Mouse (Mus musculus): ENCODE measurements at regions not wholly inside any gene's neighbourhood (a gene's known extent, or its start where the extent isn't known, plus 50 kb on each side); places are given as distances from the start of the nearest gene placed in this dataset.
A peak's percentile ranks its signal among the peaks of the same experiment; 100 is the strongest.

- DNase-seq (ENCODE audit: low spot score): no peak
- H3K9me3 ChIP-seq (replicated peaks; ENCODE audit: control insufficient read depth, low read length): no peaks in the 10 kb centered on the region
- 83% methylated on average over 5 of the region's 5 CpGs for WGBS
Observed at GRCm38 (mm10) chr9:97226074-97226473, 115.1 kb upstream of the Slc25a36 start.

GRCm38 (mm10) chr9:97224549-97224948, 113.6 kb upstream of the Slc25a36 start:
- H3K9ac ChIP-seq (ENCODE audit: low read length): no peak overlapping the region
- DNase-seq (ENCODE audit: low spot score) (peak; percentile 51), ATAC-seq (peak; percentile 46)
- H3K27me3 ChIP-seq (replicated peaks; ENCODE audit: control insufficient read depth, insufficient read depth, low read length): no peaks in the 10 kb centered on the region
- no peak overlapping the region for H3K4me3 ChIP-seq (ENCODE audit: low read depth, low read length)
- no peaks in the 10 kb centered on the region for H3K9me3 ChIP-seq (replicated peaks; ENCODE audit: control insufficient read depth, low read length)
- H3K27ac ChIP-seq (ENCODE audit: low read depth, low read length): no peak overlapping the region
- H3K36me3 ChIP-seq (ENCODE audit: control insufficient read depth, insufficient read depth, low read length): no peaks in the 10 kb centered on the region
- WGBS: 14% methylated on average over 7 of the region's 7 CpGs
- H3K4me1 ChIP-seq (ENCODE audit: control insufficient read depth, insufficient read depth, low read length): no peaks in the 10 kb centered on the region
- H3K4me2 ChIP-seq (ENCODE audit: low read length): no peak overlapping the region

More at GRCm38 (mm10) chr9:97226074-97226473, 115.1 kb upstream of the Slc25a36 start:
- H3K36me3 ChIP-seq (ENCODE audit: control insufficient read depth, insufficient read depth, low read length): no peaks in the 10 kb centered on the region
- ATAC-seq: no peak
- H3K4me2 ChIP-seq (ENCODE audit: low read length): no peak overlapping the region
- H3K9ac ChIP-seq (ENCODE audit: low read length): no peak overlapping the region
- no peak overlapping the region for H3K27ac ChIP-seq (ENCODE audit: low read depth, low read length)
- no peak overlapping the region for H3K4me3 ChIP-seq (ENCODE audit: low read depth, low read length)
- H3K27me3 ChIP-seq (replicated peaks; ENCODE audit: control insufficient read depth, insufficient read depth, low read length): no peaks in the 10 kb centered on the region
- no peaks in the 10 kb centered on the region for H3K4me1 ChIP-seq (ENCODE audit: control insufficient read depth, insufficient read depth, low read length)

- H3K36me3 ChIP-seq (ENCODE audit: control insufficient read depth, insufficient read depth, low read length): no peaks in the 10 kb centered on the region
- no peaks in the 10 kb centered on the region for H3K27me3 ChIP-seq (replicated peaks; ENCODE audit: control insufficient read depth, insufficient read depth, low read length)
- WGBS: 42% methylated on average over 2 of the region's 2 CpGs
- H3K4me3 ChIP-seq (ENCODE audit: low read depth, low read length): no peak overlapping the region
- no peak overlapping the region for H3K27ac ChIP-seq (ENCODE audit: low read depth, low read length)
- H3K9me3 ChIP-seq (replicated peaks; ENCODE audit: control insufficient read depth, low read length): no peaks in the 10 kb centered on the region
- H3K4me1 ChIP-seq (ENCODE audit: control insufficient read depth, insufficient read depth, low read length): no peaks in the 10 kb centered on the region
- ATAC-seq (no peak), DNase-seq (ENCODE audit: low spot score) (peak; percentile 69)
- H3K9ac ChIP-seq (ENCODE audit: low read length): no peak overlapping the region
- no peak overlapping the region for H3K4me2 ChIP-seq (ENCODE audit: low read length)
Observed at GRCm38 (mm10) chr9:97214806-97215205, 103.8 kb upstream of the Slc25a36 start.

GRCm38 (mm10) chr9:97190321-97190860, 79.4 kb upstream of the Slc25a36 start:
- no peak overlapping the region for H3K9ac ChIP-seq (ENCODE audit: low read length)
- H3K27me3 ChIP-seq (replicated peaks; ENCODE audit: control insufficient read depth, insufficient read depth, low read length): no peaks in the 10 kb centered on the region
- H3K36me3 ChIP-seq (ENCODE audit: control insufficient read depth, insufficient read depth, low read length): no peaks in the 10 kb centered on the region
- ATAC-seq (no peak), DNase-seq (ENCODE audit: low spot score) (peak; percentile 60)
- WGBS: 62% methylated on average over 14 of the region's 14 CpGs
- no peaks in the 10 kb centered on the region for H3K4me1 ChIP-seq (ENCODE audit: control insufficient read depth, insufficient read depth, low read length)
- H3K4me3 ChIP-seq (ENCODE audit: low read depth, low read length): no peak overlapping the region
- no peaks in the 10 kb centered on the region for H3K9me3 ChIP-seq (replicated peaks; ENCODE audit: control insufficient read depth, low read length)
- H3K27ac ChIP-seq (ENCODE audit: low read depth, low read length): no peak overlapping the region
- H3K4me2 ChIP-seq (ENCODE audit: low read length): no peak overlapping the region

- Histone ChIP-seq H3K4me1 (ENCODE audit: control insufficient read depth, insufficient read depth, low read length) (no peaks in the 10 kb centered on the region), H3K27me3 (replicated peaks; ENCODE audit: control insufficient read depth, insufficient read depth, low read length) (no peaks in the 10 kb centered on the region), H3K4me3 (ENCODE audit: low read depth, low read length) (no peak overlapping the region), H3K36me3 (ENCODE audit: control insufficient read depth, insufficient read depth, low read length) (no peaks in the 10 kb centered on the region), H3K27ac (ENCODE audit: low read depth, low read length) (no peak overlapping the region), H3K9me3 (replicated peaks; ENCODE audit: control insufficient read depth, low read length) (no peaks in the 10 kb centered on the region), H3K4me2 (ENCODE audit: low read length) (no peak overlapping the region), H3K9ac (ENCODE audit: low read length) (no peak overlapping the region)
- DNase-seq (ENCODE audit: low spot score) (no peak), ATAC-seq (no peak)
- 93% methylated on average over 4 of the region's 4 CpGs for WGBS
Observed at GRCm38 (mm10) chr9:97189646-97190045, 78.7 kb upstream of the Slc25a36 start.

GRCm38 (mm10) chr9:97188616-97189330, 77.8 kb upstream of the Slc25a36 start:
- no peaks in the 10 kb centered on the region for H3K9me3 ChIP-seq (replicated peaks; ENCODE audit: control insufficient read depth, low read length)
- no peaks in the 10 kb centered on the region for H3K27me3 ChIP-seq (replicated peaks; ENCODE audit: control insufficient read depth, insufficient read depth, low read length)
- DNase-seq (ENCODE audit: low spot score): no peak
- no peaks in the 10 kb centered on the region for H3K36me3 ChIP-seq (ENCODE audit: control insufficient read depth, insufficient read depth, low read length)
- 86% methylated on average over 7 of the region's 7 CpGs for WGBS
- no peak overlapping the region for H3K27ac ChIP-seq (ENCODE audit: low read depth, low read length)
- no peak overlapping the region for H3K4me2 ChIP-seq (ENCODE audit: low read length)
- no peaks in the 10 kb centered on the region for H3K4me1 ChIP-seq (ENCODE audit: control insufficient read depth, insufficient read depth, low read length)
- no peak overlapping the region for H3K9ac ChIP-seq (ENCODE audit: low read length)
- no peak overlapping the region for H3K4me3 ChIP-seq (ENCODE audit: low read depth, low read length)
- ATAC-seq: no peak

- no peak overlapping the region for H3K9ac ChIP-seq (ENCODE audit: low read length)
- H3K27ac ChIP-seq (ENCODE audit: low read depth, low read length): no peak overlapping the region
- no peaks in the 10 kb centered on the region for H3K36me3 ChIP-seq (ENCODE audit: control insufficient read depth, insufficient read depth, low read length)
- H3K9me3 ChIP-seq (replicated peaks; ENCODE audit: control insufficient read depth, low read length): no peaks in the 10 kb centered on the region
- H3K4me1 ChIP-seq (ENCODE audit: control insufficient read depth, insufficient read depth, low read length): no peaks in the 10 kb centered on the region
- 72% methylated on average over 5 of the region's 5 CpGs for WGBS
- DNase-seq (ENCODE audit: low spot score) (no peak), ATAC-seq (no peak)
- no peak overlapping the region for H3K4me3 ChIP-seq (ENCODE audit: low read depth, low read length)
- H3K27me3 ChIP-seq (replicated peaks; ENCODE audit: control insufficient read depth, insufficient read depth, low read length): no peaks in the 10 kb centered on the region
- no peak overlapping the region for H3K4me2 ChIP-seq (ENCODE audit: low read length)
Observed at GRCm38 (mm10) chr9:97173230-97173951, 62.4 kb upstream of the Slc25a36 start.

- Histone ChIP-seq H3K27me3 (replicated peaks; ENCODE audit: control insufficient read depth, insufficient read depth, low read length) (no peaks in the 10 kb centered on the region), H3K9ac (ENCODE audit: low read length) (no peak overlapping the region), H3K27ac (ENCODE audit: low read depth, low read length) (no peak overlapping the region), H3K4me3 (ENCODE audit: low read depth, low read length) (no peak overlapping the region), H3K36me3 (ENCODE audit: control insufficient read depth, insufficient read depth, low read length) (no peaks in the 10 kb centered on the region), H3K4me2 (ENCODE audit: low read length) (no peak overlapping the region), H3K4me1 (ENCODE audit: control insufficient read depth, insufficient read depth, low read length) (no peaks in the 10 kb centered on the region), H3K9me3 (replicated peaks; ENCODE audit: control insufficient read depth, low read length) (no peaks in the 10 kb centered on the region)
- peak; percentile 68 for DNase-seq (ENCODE audit: low spot score)
- ATAC-seq: no peak
- WGBS: 8% methylated on average over 3 of the region's 3 CpGs
Observed at GRCm38 (mm10) chr9:97172075-97172474, 61.1 kb upstream of the Slc25a36 start.

GRCm38 (mm10) chr9:97171484-97171883, 60.5 kb upstream of the Slc25a36 start:
- H3K27ac ChIP-seq (ENCODE audit: low read depth, low read length): no peak overlapping the region
- H3K4me2 ChIP-seq (ENCODE audit: low read length): no peak overlapping the region
- DNase-seq (ENCODE audit: low spot score): no peak
- no peaks in the 10 kb centered on the region for H3K9me3 ChIP-seq (replicated peaks; ENCODE audit: control insufficient read depth, low read length)
- no peaks in the 10 kb centered on the region for H3K4me1 ChIP-seq (ENCODE audit: control insufficient read depth, insufficient read depth, low read length)
- no peak overlapping the region for H3K9ac ChIP-seq (ENCODE audit: low read length)
- WGBS: 95% methylated on average over 4 of the region's 4 CpGs
- H3K27me3 ChIP-seq (replicated peaks; ENCODE audit: control insufficient read depth, insufficient read depth, low read length): no peaks in the 10 kb centered on the region
- H3K4me3 ChIP-seq (ENCODE audit: low read depth, low read length): no peak overlapping the region
- no peaks in the 10 kb centered on the region for H3K36me3 ChIP-seq (ENCODE audit: control insufficient read depth, insufficient read depth, low read length)
- ATAC-seq: no peak

Measured in forebrain, embryonic 14.5 days (tissue).